Mouse (Mus musculus): Measurements from ENCODE around the gene Gabpa.

- TF ChIP-seq CTCF (IDR thresholded peaks at IDR 0.05; ENCODE audit: low read depth), result no peak
- no peak for TF ChIP-seq EP300 (IDR thresholded peaks at IDR 0.05; ENCODE audit: low read depth)
Measured at GRCm38 (mm10) chr16:84911477-84912165, 76.9 kb downstream of the Gabpa start.
